Mouse (Mus musculus) gastrocnemius, postnatal 14 days (tissue): ENCODE measurements at regions not wholly inside any gene's neighbourhood (a gene's known extent, or its start where the extent isn't known, plus 50 kb on each side); places are given as distances from the start of the nearest gene placed in this dataset.

Experiments used
- DNase-seq: peaks from one replicate; pipeline ENCODE4 v3.0.0; 2021; ENCODE audit warnings: mixed read lengths
- intact Hi-C: fragments of 180-260 bp; cut with DNase I; formaldehyde crosslinking; loops from one replicate; pipeline ENCODE4 v1.15.1; 2025; ENCODE audit warnings: low total_unique reads

GRCm38 (mm10) chr6:127286681-127287476, 134.9 kb upstream of the Ccnd2 start:
- no peak for DNase-seq
- intact Hi-C loops: no loop called here

- intact Hi-C loops: no loop called here
Measured at GRCm38 (mm10) chr6:127288946-127289345, 137.0 kb upstream of the Ccnd2 start.

GRCm38 (mm10) chr6:127291937-127292336, 139.9 kb upstream of the Ccnd2 start:
- DNase-seq: no peak
- intact Hi-C loops: no loop called here

More at GRCm38 (mm10) chr6:127288946-127289345, 137.0 kb upstream of the Ccnd2 start:
- DNase-seq: no peak

GRCm38 (mm10) chr6:127293829-127294228, 141.8 kb upstream of the Ccnd2 start:
- intact Hi-C loops: no loop called here
- no peak for DNase-seq

GRCm38 (mm10) chr6:127298105-127298504, 146.1 kb upstream of the Ccnd2 start:
- intact Hi-C loops: no loop called here
- no peak for DNase-seq

- intact Hi-C loops: no loop called here
- no peak for DNase-seq
Measured at GRCm38 (mm10) chr6:127311192-127312054, 135.2 kb upstream of the Parp11 start.

GRCm38 (mm10) chr6:127317309-127317708, 129.3 kb upstream of the Parp11 start:
- intact Hi-C loops: no loop called here
- no peak for DNase-seq

GRCm38 (mm10) chr6:127318746-127319582, 127.7 kb upstream of the Parp11 start:
- no peak for DNase-seq
- intact Hi-C loops: no loop called here

GRCm38 (mm10) chr6:127320600-127320999, 126.0 kb upstream of the Parp11 start:
- intact Hi-C loops: loop anchor here (10.0 kb wide), 1 partner anchor 176 kb away; no protein-coding TSS in a partner anchor
- no peak for DNase-seq

GRCm38 (mm10) chr6:127321031-127321430, 125.6 kb upstream of the Parp11 start:
- intact Hi-C loops: loop anchor here (10.0 kb wide), 1 partner anchor 176 kb away; no protein-coding TSS in a partner anchor

GRCm38 (mm10) chr6:127322398-127322797, 124.2 kb upstream of the Parp11 start:
- DNase-seq: no peak
- intact Hi-C loops: loop anchor here (10.0 kb wide), 1 partner anchor 178 kb away; no protein-coding TSS in a partner anchor

More at GRCm38 (mm10) chr6:127321031-127321430, 125.6 kb upstream of the Parp11 start:
- DNase-seq: no peak

- intact Hi-C loops: loop anchor here (2.0 to 10.0 kb wide), 3 partner anchors 34 to 180 kb away; partner anchors contain the start of gene Parp11
- DNase-seq: peak; percentile 43
Measured at GRCm38 (mm10) chr6:127324984-127325383, 121.7 kb upstream of the Parp11 start.

- intact Hi-C loops: loop anchor here (2.0 to 10.0 kb wide), 3 partner anchors 33 to 181 kb away; partner anchors contain the start of gene Parp11
- DNase-seq: no peak
Measured at GRCm38 (mm10) chr6:127325596-127326332, 120.9 kb upstream of the Parp11 start.

- DNase-seq: no peak
- intact Hi-C loops: loop anchor here (10.0 kb wide), 1 partner anchor 182 kb away; no protein-coding TSS in a partner anchor
Measured at GRCm38 (mm10) chr6:127326333-127326729, 120.3 kb upstream of the Parp11 start.

GRCm38 (mm10) chr6:127329191-127330014, 117.2 kb upstream of the Parp11 start:
- intact Hi-C loops: loop anchor here (10.0 kb wide), 1 partner anchor 185 kb away; no protein-coding TSS in a partner anchor
- peak; percentile 15 for DNase-seq

GRCm38 (mm10) chr6:127330015-127330705, 116.5 kb upstream of the Parp11 start:
- DNase-seq: peak; percentile 84
- intact Hi-C loops: no loop called here

GRCm38 (mm10) chr6:127331091-127331490, 115.5 kb upstream of the Parp11 start:
- intact Hi-C loops: no loop called here
- DNase-seq: no peak
